In the genomic region with DNA sequence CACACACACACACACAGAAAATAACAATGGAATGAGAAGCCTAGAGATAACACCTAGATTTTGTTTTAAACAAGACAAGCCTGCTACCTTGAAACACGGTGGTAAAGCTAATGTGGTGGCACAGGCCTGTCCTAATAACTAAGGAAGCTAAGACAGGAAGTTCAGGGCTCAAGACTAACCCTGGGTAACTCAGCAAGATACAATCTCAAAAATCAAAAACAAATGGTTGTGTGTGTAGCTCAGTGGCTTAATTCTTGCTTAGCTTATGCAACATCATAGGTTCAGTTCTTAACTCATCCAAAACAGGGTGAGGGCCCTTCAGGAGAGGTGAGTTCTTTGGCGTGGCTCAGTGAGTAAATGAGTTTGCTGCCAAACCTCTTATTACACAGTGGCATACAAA, we compare ENCODE assay signal across 15 mouse cellular contexts.
"Had no signal": no experiment of that assay in that cellular context is flagged by ENCODE, and none has a peak within 500 bp of the region (broad histone marks: within the 10 kb centered on the region; RNA-seq: fewer than 3 reads in every experiment).

No protein-coding gene starts in this region.

- ATAC-seq: hindbrain, postnatal 0 days; intestine, embryonic 16.5 days; liver, embryonic 12.5 days had no signal

- DNase-seq: gastrocnemius, postnatal 14 days; gastrocnemius, postnatal 36 days; heart, adult 18-20 months; heart, postnatal 10 days; heart, postnatal 36 days; kidney, adult 11 months; kidney, adult 2 months; kidney, adult 9 months; kidney, postnatal 14 days; kidney, postnatal 36 days; layer of hippocampus, adult 9-11 months; left cerebral cortex, postnatal 4 days had no signal
